Mouse (Mus musculus) heart, postnatal 25 days (tissue): Measurements from ENCODE around the gene Dock2. TPM values are rescaled to one million over a fixed set of nuclear protein-coding genes. Genes with fewer than 3 reads are reported as not detected.

ENCODE experiments used
- DNase-seq: peaks from one replicate; pipeline ENCODE4 v3.0.0; 2022; ENCODE audit warnings: low spot score
- intact Hi-C: fragments of 180-260 bp; cut with DNase I; formaldehyde crosslinking; loops from one replicate; pipeline ENCODE4 v1.15.1; 2025
- total RNA-seq, 2 experiments: library from RNA; stranded (reverse); gene quantifications; 2 replicates each; pipeline ENCODE4 v1.2.3; 2021

The Dock2 gene
- total RNA-seq, 2 experiments from 2014 or later = 2.2 to 2.5 TPM

GRCm38 (mm10) chr11:34681790-34682189, 101.9 kb downstream of the Dock2 start:
- DNase-seq = no peak
- intact Hi-C loops = no loop called here

GRCm38 (mm10) chr11:34544631-34545030, 239.1 kb downstream of the Dock2 start:
- intact Hi-C loops = no loop called here
- DNase-seq = no peak

- intact Hi-C loops = no loop called here
- no peak for DNase-seq
These were observed 251.6 kb downstream of the Dock2 start for GRCm38 (mm10) chr11:34532131-34532530.

GRCm38 (mm10) chr11:34530971-34531370, 252.7 kb downstream of the Dock2 start:
- DNase-seq = no peak
- intact Hi-C loops = no loop called here

DNA sequence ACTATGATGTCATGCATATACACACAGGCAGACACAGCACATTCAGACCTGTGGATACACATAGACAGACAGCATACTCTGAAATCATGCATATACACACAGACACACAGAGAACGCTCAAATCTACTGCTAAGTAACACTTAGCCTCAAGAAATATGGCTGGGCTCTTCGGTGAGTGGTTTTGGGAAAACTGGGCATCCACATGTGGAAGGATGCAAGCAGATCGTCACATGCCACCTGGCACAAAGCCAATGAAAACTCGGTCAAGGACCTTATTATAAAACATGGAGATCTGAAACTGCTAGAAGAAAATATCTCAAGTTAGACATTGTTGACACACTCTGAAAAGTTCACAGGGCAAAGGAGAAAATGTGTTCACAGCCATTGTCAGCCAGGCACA, 255.7 kb downstream of the Dock2 start:
- intact Hi-C loops = no loop called here

GRCm38 (mm10) chr11:34527238-34527637, 256.5 kb downstream of the Dock2 start:
- no peak for DNase-seq
- intact Hi-C loops = no loop called here

More for the DNA sequence above, 255.7 kb downstream of the Dock2 start:
- DNase-seq = no peak

DNA sequence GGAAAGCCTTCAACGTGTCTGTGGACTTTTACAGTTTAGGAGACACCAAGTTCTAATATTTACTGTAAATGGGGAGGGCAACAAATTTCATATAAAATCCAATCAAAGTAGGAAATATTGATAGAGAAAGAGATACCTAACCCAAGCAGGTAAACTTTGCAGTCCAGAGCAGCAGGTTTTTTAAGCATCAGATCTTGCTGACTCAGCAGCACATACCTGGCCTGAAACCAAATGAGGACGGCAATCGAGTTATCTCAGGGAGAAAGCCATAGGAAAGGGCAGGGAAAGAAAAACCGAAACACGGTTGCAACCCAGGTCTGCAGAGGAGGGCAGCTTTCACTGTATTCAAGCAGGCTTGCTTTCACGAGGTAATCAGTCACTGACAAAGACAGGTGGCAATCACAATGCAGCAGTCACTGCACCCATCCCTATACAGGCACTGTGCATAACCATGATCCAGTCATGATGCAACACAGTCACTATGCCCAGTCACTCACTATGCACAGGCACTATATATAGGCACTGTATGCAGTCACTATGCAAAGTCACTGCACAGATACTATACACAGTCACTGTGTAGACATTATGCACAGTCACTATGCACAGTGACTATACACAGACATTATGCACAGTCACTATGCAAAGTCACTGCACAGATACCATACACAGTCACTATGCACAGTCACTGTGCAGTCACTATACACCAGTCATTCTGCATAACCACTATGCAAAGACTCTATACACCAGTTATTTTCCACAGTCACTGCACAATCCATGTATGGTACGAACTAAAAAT, 258.4 kb downstream of the Dock2 start:
- no peak for DNase-seq
- intact Hi-C loops = no loop called here

GRCm38 (mm10) chr11:34524586-34524985, 259.1 kb downstream of the Dock2 start:
- intact Hi-C loops = no loop called here

GRCm38 (mm10) chr11:34518566-34518965, 265.1 kb downstream of the Dock2 start:
- intact Hi-C loops = no loop called here

More at GRCm38 (mm10) chr11:34524586-34524985, 259.1 kb downstream of the Dock2 start:
- DNase-seq = no peak

DNA sequence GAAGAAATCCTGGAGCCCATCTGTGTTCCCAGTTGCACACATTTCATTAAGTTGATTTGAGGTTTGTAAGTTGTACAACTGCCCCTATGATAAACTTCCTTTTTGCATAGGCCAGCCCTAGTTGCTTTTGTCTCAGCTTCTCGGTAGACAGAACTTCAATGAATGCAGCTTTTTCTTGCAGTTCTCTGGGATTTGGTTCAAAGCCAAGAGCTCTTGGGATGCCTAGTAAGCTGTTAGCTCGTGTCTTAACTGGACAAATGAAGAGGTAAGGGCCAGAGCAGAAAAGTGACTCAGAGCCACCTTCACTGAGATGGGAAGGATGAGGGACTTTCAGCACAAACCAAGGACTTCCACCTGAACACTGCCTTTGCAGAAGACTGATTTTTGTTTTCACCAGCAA, 266.7 kb downstream of the Dock2 start:
- intact Hi-C loops = no loop called here
- DNase-seq = no peak

More at GRCm38 (mm10) chr11:34518566-34518965, 265.1 kb downstream of the Dock2 start:
- DNase-seq = no peak

GRCm38 (mm10) chr11:34515301-34515700, 268.4 kb downstream of the Dock2 start:
- intact Hi-C loops = no loop called here
- DNase-seq = no peak

- no peak for DNase-seq
- intact Hi-C loops = no loop called here
These were observed 277.3 kb downstream of the Dock2 start for GRCm38 (mm10) chr11:34506390-34506789.

- intact Hi-C loops = no loop called here
These were observed 284.0 kb downstream of the Dock2 start for GRCm38 (mm10) chr11:34499663-34500062.

GRCm38 (mm10) chr11:34494682-34495081, 289.0 kb downstream of the Dock2 start:
- intact Hi-C loops = no loop called here
- no peak for DNase-seq

More at GRCm38 (mm10) chr11:34499663-34500062, 284.0 kb downstream of the Dock2 start:
- no peak for DNase-seq

DNA sequence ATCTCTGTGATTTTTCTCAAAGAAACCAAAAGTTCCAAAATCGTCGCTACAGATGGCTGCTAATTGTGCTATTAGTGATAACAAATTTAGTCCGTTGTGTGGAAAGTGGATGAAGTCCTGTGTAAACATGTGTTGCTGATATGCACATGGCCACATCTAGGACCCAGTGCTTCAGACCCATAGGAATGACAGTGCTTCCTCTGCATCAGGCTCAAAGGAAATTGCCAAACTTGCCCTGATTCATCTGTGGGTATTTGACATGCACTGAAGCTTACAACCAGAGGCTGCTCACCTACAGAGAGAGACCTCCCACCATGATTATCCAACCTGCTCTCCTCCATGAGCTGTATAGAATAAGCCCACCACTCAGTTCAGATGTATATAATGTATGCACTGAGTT, 290.7 kb downstream of the Dock2 start:
- no peak for DNase-seq
- intact Hi-C loops = no loop called here

- DNase-seq = no peak
- intact Hi-C loops = no loop called here
These were observed 291.5 kb downstream of the Dock2 start for GRCm38 (mm10) chr11:34492223-34492622.

GRCm38 (mm10) chr11:34489548-34489947, 294.1 kb downstream of the Dock2 start:
- DNase-seq = no peak
- intact Hi-C loops = no loop called here

DNA sequence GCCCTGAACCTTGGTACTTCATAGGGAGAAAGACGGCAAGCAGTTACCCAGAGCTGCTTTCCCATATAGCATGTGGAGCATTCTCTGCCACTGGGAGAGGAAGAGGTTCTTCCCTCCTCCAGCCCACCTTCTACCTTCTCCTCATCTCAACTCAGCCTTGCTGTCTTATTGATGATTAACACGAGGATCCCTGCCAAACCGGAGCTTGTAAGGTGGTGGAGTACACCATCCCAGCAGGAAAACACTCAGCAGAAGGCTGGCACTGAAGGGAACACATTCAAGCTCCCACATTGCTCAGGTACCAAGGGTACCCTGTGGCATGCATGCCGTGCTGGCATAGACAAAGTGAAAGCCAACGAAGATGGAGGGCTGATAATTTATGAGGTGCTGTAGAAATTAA, 304.4 kb downstream of the Dock2 start:
- no peak for DNase-seq
- intact Hi-C loops = no loop called here

GRCm38 (mm10) chr11:34469792-34470191, 313.9 kb downstream of the Dock2 start:
- DNase-seq = no peak
- intact Hi-C loops = no loop called here

DNA sequence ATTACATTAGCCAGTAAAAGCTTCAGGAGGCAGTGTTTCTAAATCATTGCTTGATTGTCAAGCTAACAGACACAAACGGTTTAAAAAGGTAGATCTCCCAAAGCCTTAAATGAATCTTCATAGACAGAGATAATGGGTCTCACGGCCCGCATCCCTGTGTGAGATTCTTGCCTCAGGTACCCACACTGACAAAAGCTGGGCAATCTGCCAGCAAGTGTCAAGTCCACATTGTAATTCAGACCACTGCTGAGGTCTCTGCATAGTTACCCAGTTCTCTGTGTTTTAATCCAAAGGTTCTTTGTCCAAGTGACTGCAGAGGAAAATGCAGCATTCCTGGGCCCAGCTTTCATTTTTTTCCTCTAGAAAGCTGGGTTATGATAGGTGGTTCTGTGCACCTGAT, 315.1 kb downstream of the Dock2 start:
- intact Hi-C loops = no loop called here
- DNase-seq = no peak

DNA sequence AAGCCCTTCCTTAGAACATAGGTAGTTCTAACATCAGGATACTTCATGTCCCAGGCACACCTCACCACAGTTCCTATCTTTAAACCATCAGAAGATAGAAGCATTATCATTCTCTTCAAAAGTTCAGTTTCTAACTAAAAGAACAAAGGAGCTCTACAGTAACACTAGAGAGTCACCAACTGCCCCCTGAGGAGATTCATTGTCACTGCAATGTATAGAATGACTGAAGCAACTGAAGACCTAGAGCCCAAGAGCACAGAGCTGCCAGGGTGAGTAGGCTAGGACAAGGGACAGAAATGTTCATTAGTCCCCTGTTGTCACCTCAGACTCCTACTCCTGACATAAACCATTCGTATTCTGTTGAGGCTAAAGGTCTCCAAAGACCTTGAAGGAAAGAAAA, 316.6 kb downstream of the Dock2 start:
- no peak for DNase-seq
- intact Hi-C loops = no loop called here

DNA sequence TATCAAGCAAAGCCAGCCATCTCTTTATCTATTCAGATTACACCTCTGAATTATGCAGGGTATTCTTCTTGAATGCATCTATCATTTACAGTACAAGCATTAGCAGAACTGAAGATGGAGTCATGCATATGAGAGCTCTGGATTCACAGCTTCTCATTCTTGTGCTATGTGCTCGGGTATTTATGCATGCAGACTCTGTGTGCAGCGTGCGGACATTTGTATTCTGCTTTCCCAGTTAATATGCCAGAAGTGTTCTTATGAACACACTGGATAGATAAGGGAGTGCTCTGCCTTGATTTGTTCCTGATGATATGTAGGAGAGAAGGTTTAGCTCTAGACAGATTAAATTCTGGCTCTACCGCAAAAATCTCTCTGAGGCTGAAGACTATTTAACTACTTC, 333.7 kb downstream of the Dock2 start:
- DNase-seq = no peak
- intact Hi-C loops = no loop called here
